Mouse (Mus musculus): ENCODE measurements at regions not wholly inside any gene's neighbourhood (a gene's known extent, or its start where the extent isn't known, plus 50 kb on each side); places are given as distances from the start of the nearest gene placed in this dataset.
"Not testable (repeated sequence)": the region's sequence is repeated elsewhere in the genome, so short reads cannot be mapped to it uniquely, and the experiment has no call there.

- DNase-seq: no peak
Measured at GRCm38 (mm10) chr14:48607131-48607530, 66.5 kb downstream of the Otx2 start.

GRCm38 (mm10) chr14:48603490-48603889, 70.1 kb downstream of the Otx2 start:
- DNase-seq: no peak

GRCm38 (mm10) chr14:48594334-48594733, 79.3 kb downstream of the Otx2 start:
- no peak for DNase-seq

GRCm38 (mm10) chr14:48593363-48593762, 80.3 kb downstream of the Otx2 start:
- no peak for DNase-seq

GRCm38 (mm10) chr14:48591483-48592230, 82.0 kb downstream of the Otx2 start:
- DNase-seq: no peak

GRCm38 (mm10) chr14:48590426-48590825, 83.2 kb downstream of the Otx2 start:
- no peak for DNase-seq

- no peak for DNase-seq
Measured at GRCm38 (mm10) chr14:48589702-48590325, 83.8 kb downstream of the Otx2 start.

GRCm38 (mm10) chr14:48585820-48586219, 87.8 kb downstream of the Otx2 start:
- no peak for DNase-seq

- DNase-seq: no peak
Measured at GRCm38 (mm10) chr14:48584571-48584970, 89.0 kb downstream of the Otx2 start.

- no peak for DNase-seq
Measured at GRCm38 (mm10) chr14:48583516-48583915, 90.1 kb downstream of the Otx2 start.

GRCm38 (mm10) chr14:48582080-48582479, 91.5 kb downstream of the Otx2 start:
- peak; percentile 4 for DNase-seq

GRCm38 (mm10) chr14:48581308-48581707, 92.3 kb downstream of the Otx2 start:
- not testable (repeated sequence) for DNase-seq

- no peak for DNase-seq
Measured at GRCm38 (mm10) chr14:48580396-48580795, 93.2 kb downstream of the Otx2 start.

GRCm38 (mm10) chr14:48579985-48580384, 93.6 kb downstream of the Otx2 start:
- no peak for DNase-seq

Measured in cerebellum, adult 9-11 months (tissue).